Mouse (Mus musculus) megakaryocyte, adult 5-6 weeks (primary cell): ENCODE measurements at regions not wholly inside any gene's neighbourhood (a gene's known extent, or its start where the extent isn't known, plus 50 kb on each side); places are given as distances from the start of the nearest gene placed in this dataset.

Source experiments
- ATAC-seq: 2 replicates; pipeline ENCODE4 v1.8.0; 2016; ENCODE audit warnings: mild to moderate bottlenecking, inconsistent platforms; ENCODE audit not compliant: poor library complexity, severe bottlenecking

DNA sequence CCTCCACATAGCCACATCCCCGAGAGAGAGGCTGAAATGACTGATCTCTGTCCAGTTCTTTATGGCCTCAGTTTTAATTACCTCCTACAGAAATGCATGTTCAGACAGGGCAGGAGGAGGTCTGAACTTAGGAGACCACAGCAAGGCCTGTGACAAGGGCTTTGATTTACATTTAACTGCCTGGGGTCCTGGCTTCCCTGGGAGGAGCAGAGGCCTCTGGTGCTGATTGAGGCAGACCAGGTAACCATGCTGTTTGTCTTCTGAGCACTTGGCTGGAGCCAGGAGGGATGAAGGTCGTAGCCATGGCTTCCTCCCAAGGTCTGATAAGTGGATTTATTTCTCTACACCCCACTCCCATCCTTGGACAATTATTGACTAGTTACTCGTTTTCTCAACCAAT, 224.0 kb upstream of the Stt3b start:
- ATAC-seq, result no peak

DNA sequence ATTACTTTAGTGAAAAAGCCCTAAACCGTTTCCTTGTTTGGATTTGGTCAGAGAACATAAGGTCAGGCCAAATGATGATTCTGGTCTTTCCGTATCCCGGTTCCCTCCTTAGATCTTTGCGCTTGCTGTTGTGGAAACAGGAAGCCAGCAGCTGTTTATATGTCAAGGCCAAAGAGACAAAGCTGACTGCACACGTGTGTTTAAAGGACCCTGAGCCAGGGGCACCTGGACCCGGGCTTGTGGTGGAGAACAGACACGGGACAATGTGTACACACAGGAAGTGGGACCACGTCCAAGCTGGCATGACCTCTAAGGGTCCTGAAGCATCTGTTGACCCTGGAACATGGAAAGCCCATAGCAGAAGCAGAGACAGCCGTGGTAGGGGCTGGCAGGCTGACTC, 233.4 kb upstream of the Stt3b start:
- no peak for ATAC-seq

- no peak for ATAC-seq
Observed at GRCm38 (mm10) chr9:115545178-115545577, 235.0 kb upstream of the Stt3b start.

DNA sequence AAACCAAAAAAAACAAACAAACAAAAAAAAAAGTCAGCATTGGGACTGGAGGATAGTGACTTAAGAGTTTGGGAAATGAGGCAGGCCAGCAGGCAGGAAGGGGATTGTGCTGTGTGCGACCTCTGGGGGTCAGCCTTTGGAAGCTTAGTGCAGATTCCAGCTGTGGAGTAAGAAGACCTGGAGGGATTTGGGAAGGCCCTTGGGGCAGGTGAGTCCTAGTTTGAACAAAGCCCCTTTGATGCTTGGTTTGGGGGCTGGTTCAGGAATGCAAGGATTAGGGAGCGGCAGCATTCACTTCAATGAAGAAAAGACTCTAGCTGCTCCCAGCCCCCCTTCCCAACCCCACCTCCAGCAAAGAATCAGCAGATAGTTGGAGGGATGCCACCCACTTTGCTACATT, 235.6 kb upstream of the Stt3b start:
- ATAC-seq, result no peak

- ATAC-seq, result peak; percentile 46
Observed at GRCm38 (mm10) chr9:115547625-115548325, 237.6 kb upstream of the Stt3b start.

DNA sequence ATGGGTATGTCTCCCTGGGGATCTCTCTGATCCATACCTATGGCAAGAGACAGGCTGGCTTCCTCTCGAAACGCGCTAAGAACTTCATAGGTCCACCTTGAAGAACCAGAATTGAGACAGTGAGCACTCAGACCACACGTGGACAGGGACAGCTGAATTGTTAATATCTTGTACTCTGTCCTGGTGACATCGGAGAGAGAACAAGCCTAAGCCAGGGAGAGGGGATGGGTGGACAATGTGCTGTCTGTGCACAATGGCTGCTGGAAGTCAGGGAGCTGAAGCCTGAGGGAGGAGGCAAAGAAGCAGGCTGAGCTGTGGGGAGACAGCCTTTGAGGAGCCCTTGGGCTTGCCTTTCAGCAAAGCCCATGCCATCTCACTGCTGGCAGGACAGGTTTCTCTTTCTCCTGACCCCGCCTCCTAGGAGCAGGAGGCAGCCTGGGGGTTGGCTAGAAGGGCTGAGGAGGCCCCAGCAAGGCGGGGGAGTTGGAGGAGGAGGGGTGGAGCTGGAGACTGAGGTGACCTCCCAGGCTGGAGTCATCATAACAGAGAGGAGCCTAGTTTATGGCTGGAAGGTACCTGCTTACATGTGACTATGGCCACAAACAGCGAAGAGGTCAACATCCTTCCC, 238.6 kb upstream of the Stt3b start:
- no peak for ATAC-seq

DNA sequence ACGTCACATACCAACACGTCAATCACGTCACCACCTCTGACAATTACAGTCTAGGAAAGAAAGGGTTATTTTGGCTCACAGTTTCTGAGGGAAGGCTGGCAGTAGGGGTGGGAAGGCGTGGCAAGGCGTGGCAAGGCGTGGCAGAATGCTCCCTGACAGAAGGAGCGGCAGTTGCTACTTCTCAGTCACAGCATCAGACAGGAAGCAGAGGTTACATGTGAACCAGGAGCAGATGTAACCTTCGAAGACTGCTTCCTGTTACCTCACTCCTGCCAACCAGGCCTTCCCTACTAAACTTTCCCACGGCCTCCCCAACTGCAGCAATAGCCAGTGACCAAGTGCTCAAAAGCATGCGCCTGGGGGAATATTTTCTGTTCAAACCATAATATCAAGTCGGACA, 240.9 kb upstream of the Stt3b start:
- ATAC-seq, result peak; percentile 73

DNA sequence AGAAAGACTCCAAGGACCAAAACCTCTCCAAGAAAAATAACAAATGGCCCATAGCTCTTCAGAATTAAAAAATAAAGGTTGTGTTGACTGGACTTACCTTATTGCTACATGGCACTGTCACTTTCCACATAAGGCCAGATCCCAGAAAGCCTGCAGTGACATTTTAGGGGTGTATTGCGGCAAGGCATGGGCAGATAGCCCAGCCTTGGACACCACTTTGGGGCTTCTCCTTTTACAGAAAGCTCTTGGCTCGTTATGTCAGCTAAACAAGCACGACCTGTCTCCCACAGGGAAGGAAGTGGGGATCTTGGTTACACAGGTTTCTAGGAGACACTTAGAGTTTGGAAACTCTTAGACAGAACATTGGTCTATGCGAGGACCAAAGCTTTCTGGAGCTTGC, 241.3 kb upstream of the Stt3b start:
- peak; percentile 36 for ATAC-seq

- no peak for ATAC-seq
Observed at GRCm38 (mm10) chr9:115558131-115558530, 247.9 kb upstream of the Stt3b start.

- peak; percentile 66 for ATAC-seq
Observed at GRCm38 (mm10) chr9:115559521-115559920, 249.3 kb upstream of the Stt3b start.

DNA sequence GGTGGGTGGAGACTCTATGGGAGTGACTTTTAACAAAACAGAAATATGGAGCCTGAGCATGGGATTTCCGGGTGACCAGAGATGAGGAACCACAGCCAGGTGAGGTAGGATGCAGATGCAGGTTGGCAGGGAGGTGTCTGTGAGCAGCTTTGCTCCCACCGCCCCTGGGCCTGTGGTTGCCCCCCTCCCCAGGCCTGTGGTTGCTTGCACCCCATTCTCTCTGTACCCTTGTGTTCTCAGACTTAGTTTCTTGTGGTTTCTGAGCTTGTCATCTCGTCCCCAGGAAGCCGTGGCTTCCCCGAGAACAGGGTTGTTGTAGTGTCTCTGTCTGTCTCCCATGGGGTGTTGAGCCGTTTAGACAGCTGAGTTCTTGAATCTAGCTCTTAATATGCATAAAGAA, 251.0 kb upstream of the Stt3b start:
- ATAC-seq, result no peak

DNA sequence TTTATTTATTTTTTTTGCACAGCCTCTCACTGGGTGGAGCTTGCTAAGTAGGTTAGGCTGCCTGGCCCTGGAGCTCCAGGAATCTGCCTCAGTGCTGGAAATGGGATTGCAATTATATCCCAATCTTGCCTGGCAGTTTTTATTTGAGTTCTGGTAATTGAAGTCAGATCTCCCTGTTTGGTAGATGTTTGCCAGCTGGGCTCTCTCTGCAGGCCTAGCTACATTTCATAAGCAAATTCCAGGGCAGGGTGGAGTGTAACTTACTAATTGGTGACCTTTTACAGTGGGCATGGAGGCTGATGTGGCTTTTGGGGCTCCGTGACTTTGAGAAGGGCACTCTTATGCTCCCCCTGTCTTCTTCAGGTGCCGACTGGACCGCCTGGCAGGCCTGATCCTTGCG, 252.6 kb upstream of the Stt3b start:
- ATAC-seq, result no peak

DNA sequence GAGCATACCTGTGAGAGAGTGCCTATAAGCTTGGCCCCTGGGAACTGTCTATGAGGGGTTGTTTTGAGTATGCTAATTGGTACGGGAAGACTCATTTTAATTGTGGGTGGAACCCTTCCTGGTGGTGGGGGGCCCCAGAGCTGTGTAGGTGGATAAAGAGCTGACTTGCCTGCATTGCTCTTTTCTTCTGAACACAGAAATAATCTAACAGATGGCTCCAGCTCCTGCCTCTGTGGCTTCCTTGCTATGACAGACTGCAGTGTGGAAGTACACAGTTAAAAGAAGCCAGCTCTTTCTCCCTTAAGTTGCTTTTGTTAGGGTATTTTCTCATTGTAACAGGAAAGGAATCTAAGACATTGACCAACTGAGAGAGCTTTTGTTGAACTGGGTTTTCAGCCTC, 254.1 kb upstream of the Stt3b start:
- ATAC-seq, result no peak

DNA sequence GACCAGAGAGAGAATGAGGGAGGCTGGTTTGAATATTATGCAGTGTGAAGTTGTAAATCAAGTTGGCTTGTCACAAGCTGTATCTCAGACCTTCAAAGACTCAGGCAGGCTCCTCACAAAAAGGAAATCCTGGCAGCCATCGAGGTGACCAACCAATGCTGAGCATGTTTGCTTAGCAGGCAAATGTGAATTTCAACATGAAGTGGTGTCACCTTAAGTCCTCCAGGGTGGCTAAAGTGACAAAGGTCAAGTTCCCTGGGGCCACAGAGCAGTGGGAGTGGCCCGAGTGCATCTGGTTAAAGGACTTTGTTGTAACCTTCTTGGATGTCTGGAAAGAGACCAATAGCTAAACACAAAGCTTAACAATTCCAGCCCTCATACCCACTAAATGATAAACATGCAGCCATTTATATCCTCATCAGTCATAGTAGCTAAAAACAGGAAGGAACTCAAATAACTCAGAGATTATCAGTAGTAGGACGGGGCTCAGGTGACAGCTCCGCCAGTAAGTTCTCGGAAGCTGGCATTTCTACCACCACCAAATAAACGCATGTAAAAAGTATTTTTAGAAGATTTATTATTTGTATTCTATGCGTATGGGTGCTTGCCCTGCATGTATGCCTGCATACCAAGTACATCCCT, 258.6 kb upstream of the Stt3b start:
- peak; percentile 43; the same call in 1 of the 2 replicates for ATAC-seq

DNA sequence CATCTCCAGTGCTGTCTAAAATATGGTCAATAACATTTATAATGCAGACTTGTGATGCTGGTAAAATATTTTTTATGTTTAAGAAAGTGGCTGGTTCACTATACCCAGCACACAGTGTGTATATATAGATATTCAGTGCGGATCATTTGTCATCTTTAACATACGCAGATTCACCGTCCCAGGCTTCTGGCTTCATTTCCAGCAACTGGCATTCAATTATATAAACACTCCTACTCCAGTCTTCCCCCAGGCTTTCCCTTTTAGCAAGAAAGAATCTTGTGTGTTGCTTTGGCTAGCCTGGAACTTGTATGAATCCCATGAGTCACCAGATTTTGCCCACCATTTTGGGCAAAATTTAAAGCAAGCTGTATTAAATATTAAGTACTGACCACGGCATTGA, 260.8 kb upstream of the Stt3b start:
- no peak for ATAC-seq

- ATAC-seq, result no peak
Observed at GRCm38 (mm10) chr9:115581116-115581515, 270.9 kb upstream of the Stt3b start.

DNA sequence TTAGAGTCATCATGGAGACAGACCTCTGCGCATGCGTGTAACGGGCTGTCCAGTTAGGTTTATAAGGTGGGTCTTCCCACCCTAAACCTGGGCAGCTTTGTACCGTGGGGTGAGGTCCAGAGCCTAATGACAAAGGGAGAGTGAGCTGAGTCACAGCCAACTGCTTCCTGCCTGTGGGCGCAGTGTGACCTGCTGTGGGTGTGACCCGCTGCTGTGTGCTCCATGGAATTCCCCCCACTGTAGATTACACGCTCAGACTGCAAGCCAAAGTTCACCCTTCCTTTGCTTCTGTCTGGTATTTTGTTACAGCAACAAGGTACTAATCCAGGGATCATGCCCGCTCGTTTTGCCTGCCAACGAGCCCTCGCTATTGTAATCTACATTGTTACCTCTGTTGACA, 273.3 kb upstream of the Stt3b start:
- ATAC-seq, result peak; percentile 33; the same call in 1 of the 2 replicates

DNA sequence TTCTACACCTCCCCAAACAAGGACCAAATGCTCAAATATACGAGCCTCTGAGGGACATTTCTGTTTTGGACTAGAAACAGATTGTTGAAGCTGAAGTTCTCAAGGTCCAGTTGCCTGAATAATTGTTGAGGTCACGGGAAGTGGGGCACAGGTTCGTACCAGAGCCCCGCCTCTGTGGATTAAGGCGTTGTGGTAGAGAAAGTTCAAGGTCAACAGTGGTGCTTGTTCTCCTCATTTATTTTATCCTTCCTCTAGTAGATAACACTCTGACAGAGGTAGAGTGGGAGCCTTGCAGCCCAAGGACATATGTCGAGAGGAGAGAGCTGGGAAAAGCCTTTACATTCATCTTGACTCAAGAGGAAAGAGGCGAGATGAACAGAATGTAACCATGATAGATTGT, 274.7 kb upstream of the Stt3b start:
- no peak for ATAC-seq

- no peak for ATAC-seq
Observed at GRCm38 (mm10) chr9:115592466-115592865, 282.2 kb upstream of the Stt3b start.

DNA sequence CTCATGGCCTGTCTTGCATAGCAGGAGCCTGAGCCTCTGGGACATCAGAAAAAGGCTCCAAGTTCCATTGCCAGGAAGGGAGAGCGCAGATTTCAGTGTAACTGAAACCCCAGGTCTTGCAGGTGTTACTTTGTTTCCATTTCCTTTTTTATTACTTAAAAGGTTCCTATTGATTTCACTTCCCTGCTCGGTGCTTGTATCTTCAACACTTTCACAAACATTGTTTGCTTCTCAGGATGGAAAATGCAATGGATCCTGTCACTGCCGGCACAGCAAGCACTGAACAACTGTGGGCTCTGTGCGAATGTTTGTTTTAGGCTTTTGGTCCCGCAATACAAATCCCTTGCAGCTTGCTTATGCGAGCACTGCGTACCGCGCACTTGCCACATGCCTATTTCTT, 290.0 kb upstream of the Stt3b start:
- no peak for ATAC-seq

DNA sequence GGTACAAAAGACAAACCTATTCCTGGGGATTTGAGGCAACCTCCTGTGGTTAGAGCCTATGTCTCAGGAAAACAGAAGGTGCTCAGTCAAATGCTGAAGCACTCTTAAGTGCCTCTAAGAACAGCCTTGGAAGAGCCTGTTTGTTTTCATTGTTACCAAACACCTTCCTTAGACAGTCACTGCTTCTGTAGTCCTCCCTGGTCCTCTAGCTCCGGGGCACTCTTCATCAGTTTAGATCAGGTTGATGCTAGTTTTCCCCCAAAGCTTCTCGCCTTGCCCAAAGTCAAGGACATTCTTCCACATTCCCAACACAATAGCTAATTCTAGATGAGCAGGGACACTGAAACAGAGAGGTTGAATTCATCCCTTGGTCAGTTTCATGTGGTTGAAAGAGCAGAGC, 290.6 kb upstream of the Stt3b start:
- ATAC-seq, result no peak

- peak; percentile 69 for ATAC-seq
Observed at GRCm38 (mm10) chr9:115602772-115603171, 292.6 kb upstream of the Stt3b start.
